Comparison of ENCODE assay signal across 13 mouse cellular contexts in genomic region chr2:94467746-94468145, GRCm38 (mm10). TPM values are rescaled to one million over a fixed set of nuclear protein-coding genes. Genes with fewer than 3 reads are reported as not detected.
DNase-seq lines count a peak whose midpoint lies in the region; ATAC-seq and TF ChIP-seq lines count a peak whose summit lies in the region.
"Had no signal": no experiment of that assay in that cellular context is flagged by ENCODE, and none has a peak within 500 bp of the region (broad histone marks: within the 10 kb centered on the region; RNA-seq: fewer than 3 reads in every experiment).

No protein-coding gene starts in this region.

- DNase-seq in adrenal gland, adult 2 months, result peak; percentile 52
- no peak for DNase-seq in adrenal gland, adult 8-10 months
- peak; percentile 84 for DNase-seq in heart, adult 11 months
- peak; percentile 14 for DNase-seq in liver, adult 2 months (ENCODE audit: extremely low read depth, low read depth, low spot score)
- DNase-seq in liver, embryonic 11.5 days (ENCODE audit: low spot score), result no peak
- peak; percentile 90 to 93 for DNase-seq in cerebellum, postnatal 14 days
- DNase-seq in urinary bladder, postnatal 36 days (ENCODE audit: low spot score in 2 of 2), result no peak
- DNase-seq: gastrocnemius, postnatal 36 days; kidney, postnatal 25 days; liver; thymus, adult 18-20 months had no signal

- H3K4me3 ChIP-seq in heart, embryonic 11.5 days (ENCODE audit: low read depth, low read length), result no peak overlapping the region
- no peak overlapping the region for H3K4me3 ChIP-seq in liver, adult 2 months (ENCODE audit: insufficient read depth, low read depth, low read length)
- H3K4me3 ChIP-seq in liver, embryonic 11.5 days (ENCODE audit: low read depth, low read length), result no peak overlapping the region

- H3K9me3 ChIP-seq in heart, embryonic 11.5 days (replicated peaks; ENCODE audit: control insufficient read depth, low read length), result no peaks in the 10 kb centered on the region
- no peaks in the 10 kb centered on the region for H3K9me3 ChIP-seq in liver, embryonic 11.5 days (ENCODE audit: control insufficient read depth, low read length)

- H3K9ac ChIP-seq in heart, embryonic 11.5 days (ENCODE audit: low read depth, low read length), result no peak overlapping the region
- no peak overlapping the region for H3K9ac ChIP-seq in liver, adult 2 months (ENCODE audit: low read depth, low read length)
- no peak overlapping the region for H3K9ac ChIP-seq in liver, embryonic 11.5 days (ENCODE audit: low read depth, low read length)

- no peaks in the 10 kb centered on the region for H3K36me3 ChIP-seq in heart, embryonic 11.5 days (ENCODE audit: control insufficient read depth, insufficient read depth, low read length)
- no peaks in the 10 kb centered on the region for H3K36me3 ChIP-seq in liver, adult 2 months (ENCODE audit: control insufficient read depth, insufficient read depth, low read length)
- H3K36me3 ChIP-seq in liver, embryonic 11.5 days (ENCODE audit: control insufficient read depth, insufficient read depth, low read length), result no peaks in the 10 kb centered on the region

- no peak overlapping the region for H3K4me2 ChIP-seq in heart, embryonic 11.5 days
- no peak overlapping the region for H3K4me2 ChIP-seq in liver, embryonic 11.5 days

- 57% methylated on average over 3 of the region's 3 CpGs for WGBS in heart, embryonic 11.5 days (ENCODE audit: insufficient replicate concordance)
- WGBS in liver, adult 2 months, result 65% methylated on average over 3 of the region's 3 CpGs
- 73% methylated on average over 3 of the region's 3 CpGs for WGBS in liver, embryonic 11.5 days

- no peaks in the 10 kb centered on the region for H3K27me3 ChIP-seq in heart, embryonic 11.5 days (ENCODE audit: control insufficient read depth, insufficient read depth, low read length)
- 0 out of 2 replicates have a peak, but pooled peaks cover 2% of the 10 kb centered on the region for H3K27me3 ChIP-seq in liver, adult 2 months (ENCODE audit: control insufficient read depth, insufficient read depth, low read length)
- H3K27me3 ChIP-seq in liver, embryonic 11.5 days (replicated peaks; ENCODE audit: control insufficient read depth, insufficient read depth, low read length), result no peaks in the 10 kb centered on the region

- no peak for ATAC-seq in heart, embryonic 11.5 days (replicated peaks; ENCODE audit: insufficient number of reproducible peaks, low FRiP score, low TSS enrichment)
- no peak for ATAC-seq in liver, embryonic 11.5 days (replicated peaks; ENCODE audit: low FRiP score)
- ATAC-seq: lung, postnatal 0 days had no signal

- TF ChIP-seq CTCF in liver, adult 2 months (IDR thresholded peaks at IDR 0.05; ENCODE audit: low read depth, low read length), result no peak

- no peak overlapping the region for H3K27ac ChIP-seq in heart, embryonic 11.5 days (ENCODE audit: low read depth, low read length)
- H3K27ac ChIP-seq in liver, adult 2 months (replicated peaks; ENCODE audit: insufficient read depth, low read depth, low read length), result no peak overlapping the region
- H3K27ac ChIP-seq in liver, embryonic 11.5 days (ENCODE audit: low read depth, low read length), result no peak overlapping the region

- no peaks in the 10 kb centered on the region for H3K79me2 ChIP-seq in liver, adult 2 months (ENCODE audit: control insufficient read depth, insufficient read depth, low read length)

- no peak for TF ChIP-seq POLR2A in liver, adult 2 months (IDR thresholded peaks at IDR 0.05; ENCODE audit: extremely low read depth, insufficient read depth, low read length)

- no peaks in the 10 kb centered on the region for H3K4me1 ChIP-seq in heart, embryonic 11.5 days (ENCODE audit: control insufficient read depth, insufficient read depth, low read length)
- H3K4me1 ChIP-seq in liver, adult 2 months (ENCODE audit: control insufficient read depth, insufficient read depth, low read length), result no peaks in the 10 kb centered on the region
- H3K4me1 ChIP-seq in liver, embryonic 11.5 days (replicated peaks; ENCODE audit: control insufficient read depth, insufficient read depth, low read length), result no peaks in the 10 kb centered on the region

RNA-seq across cellular contexts. Expression of gene Api5, which starts 29.8 kb away (rescaled TPM):
- 10 to 100 TPM; 72.5 to 73.1 TPM for total RNA-seq in adrenal gland, adult 2 months (2021)
- polyA plus RNA-seq in adrenal gland, adult 2 months (2012; rRNA removed), result 11.5 and 12.4 TPM in 2 replicates
- total RNA-seq in adrenal gland, adult 8-10 months (2022), result 10 to 100 TPM; 73.1 to 86.2 (median 82.8) TPM
- polyA plus RNA-seq in heart, embryonic 11.5 days (2014; fragmentation: Nextera tagmentation; extraction: Ambion mirVana), result 99.3 and 110 TPM in 2 replicates
- total RNA-seq in liver, adult 2 months (2014; rRNA removed), result 36.6 and 39.0 TPM in 2 replicates
- polyA plus RNA-seq in liver, adult 2 months (2012; rRNA removed), result 12.5 and 12.6 TPM in 2 replicates
- 173 and 204 TPM in 2 replicates for polyA plus RNA-seq in liver, embryonic 11.5 days (2014; fragmentation: Nextera tagmentation; extraction: Ambion mirVana)

Comparison
In these comparisons a context has a peak if more than half of its experiments do, and no peak if none do; other contexts are left out.
1. DNase-seq: peak in adrenal gland, adult 2 months (single experiment), heart, adult 11 months (single experiment), liver, adult 2 months (single experiment) and cerebellum, postnatal 14 days (2 of 2); none in adrenal gland, adult 8-10 months (single experiment), liver, embryonic 11.5 days (single experiment) and urinary bladder, postnatal 36 days (0 of 2).